Mouse (Mus musculus) right cerebral cortex, postnatal 25 days (tissue): Measurements from ENCODE around the gene Trhr2.
"Not testable (repeated sequence)": the region's sequence is repeated elsewhere in the genome, so short reads cannot be mapped to it uniquely, and the experiment has no call there.

Experiments
- DNase-seq: peaks from one replicate; pipeline ENCODE4 v3.0.0; 2022

The Trhr2 gene

GRCm38 (mm10) chr8:122330446-122331133, 30.0 kb downstream of the Trhr2 start:
- DNase-seq: no peak

GRCm38 (mm10) chr8:122329553-122330239, 30.9 kb downstream of the Trhr2 start:
- no peak for DNase-seq

- DNase-seq: no peak
Observed at GRCm38 (mm10) chr8:122329072-122329471, 31.5 kb downstream of the Trhr2 start.

- no peak for DNase-seq
Observed at GRCm38 (mm10) chr8:122326114-122326542, 34.4 kb downstream of the Trhr2 start.

- DNase-seq: no peak
Observed at GRCm38 (mm10) chr8:122325196-122325595, 35.4 kb downstream of the Trhr2 start.

- not testable (repeated sequence) for DNase-seq
Observed at GRCm38 (mm10) chr8:122323951-122324402, 36.6 kb downstream of the Trhr2 start.

- no peak for DNase-seq
Observed at GRCm38 (mm10) chr8:122322792-122323191, 37.8 kb downstream of the Trhr2 start.

- DNase-seq: no peak
Observed at GRCm38 (mm10) chr8:122322126-122322525, 38.4 kb downstream of the Trhr2 start.

GRCm38 (mm10) chr8:122321455-122321921, 39.1 kb downstream of the Trhr2 start:
- no peak for DNase-seq

- DNase-seq: no peak
Observed at GRCm38 (mm10) chr8:122320541-122320940, 40.0 kb downstream of the Trhr2 start.

GRCm38 (mm10) chr8:122319708-122320075, 40.9 kb downstream of the Trhr2 start:
- DNase-seq: no peak

- DNase-seq: no peak
Observed at GRCm38 (mm10) chr8:122319045-122319707, 41.4 kb downstream of the Trhr2 start.

GRCm38 (mm10) chr8:122317918-122318475, 42.5 kb downstream of the Trhr2 start:
- no peak for DNase-seq

- no peak for DNase-seq
Observed at GRCm38 (mm10) chr8:122316402-122316801, 44.1 kb downstream of the Trhr2 start.

- DNase-seq: no peak
Observed at GRCm38 (mm10) chr8:122314899-122315496, 45.5 kb downstream of the Trhr2 start.

- no peak for DNase-seq
Observed at GRCm38 (mm10) chr8:122313310-122313709, 47.2 kb downstream of the Trhr2 start.

GRCm38 (mm10) chr8:122312553-122312952, 48.0 kb downstream of the Trhr2 start:
- no peak for DNase-seq

- no peak for DNase-seq
Observed at GRCm38 (mm10) chr8:122311115-122311514, 49.4 kb downstream of the Trhr2 start.

GRCm38 (mm10) chr8:122309272-122309671, 51.3 kb downstream of the Trhr2 start:
- DNase-seq: no peak

GRCm38 (mm10) chr8:122307836-122308235, 52.7 kb downstream of the Trhr2 start:
- DNase-seq: no peak
